Mouse (Mus musculus): ENCODE results near the gene Lclat1. TPM values are rescaled to one million over a fixed set of nuclear protein-coding genes. Genes with fewer than 3 reads are reported as not detected.

Gene Lclat1
- polyA plus RNA-seq, 1 experiment = 9.2 TPM

- TF ChIP-seq CTCF (IDR thresholded peaks at IDR 0.05; ENCODE audit: control insufficient read depth, insufficient read depth, insufficient replicate concordance, low read depth, low read length) = no peak
- TF ChIP-seq POLR2A (IDR thresholded peaks at IDR 0.05; ENCODE audit: control insufficient read depth, low read depth, low read length) = no peak
- Histone ChIP-seq H3K36me3 (ENCODE audit: control insufficient read depth, insufficient read depth, low read length) (no peaks in the 10 kb centered on the region), H3K27ac (ENCODE audit: control insufficient read depth, insufficient read depth, low read depth, low read length) (no peak overlapping the region), H3K4me3 (ENCODE audit: control insufficient read depth, low read depth, low read length) (no peak overlapping the region), H3K27me3 (ENCODE audit: control insufficient read depth, insufficient read depth, low read length) (no peaks in the 10 kb centered on the region), H3K4me1 (ENCODE audit: control insufficient read depth, insufficient read depth, low read length) (peaks cover 2% of the 10 kb centered on the region)
These were observed 133.5 kb downstream of the Lclat1 start for GRCm38 (mm10) chr17:73241085-73241848.

GRCm38 (mm10) chr17:73243676-73244075 lies 135.9 kb downstream of the Lclat1 start:
- no peak overlapping the region for H3K27ac ChIP-seq (ENCODE audit: control insufficient read depth, insufficient read depth, low read depth, low read length)
- no peaks in the 10 kb centered on the region for H3K27me3 ChIP-seq (ENCODE audit: control insufficient read depth, insufficient read depth, low read length)
- no peak for TF ChIP-seq CTCF (IDR thresholded peaks at IDR 0.05; ENCODE audit: control insufficient read depth, insufficient read depth, insufficient replicate concordance, low read depth, low read length)
- no peak for TF ChIP-seq POLR2A (IDR thresholded peaks at IDR 0.05; ENCODE audit: control insufficient read depth, low read depth, low read length)
- H3K4me1 ChIP-seq (ENCODE audit: control insufficient read depth, insufficient read depth, low read length) = peaks cover 2% of the 10 kb centered on the region
- H3K4me3 ChIP-seq (ENCODE audit: control insufficient read depth, low read depth, low read length) = no peak overlapping the region
- H3K36me3 ChIP-seq (ENCODE audit: control insufficient read depth, insufficient read depth, low read length) = no peaks in the 10 kb centered on the region

GRCm38 (mm10) chr17:73244596-73244995 lies 136.8 kb downstream of the Lclat1 start:
- Histone ChIP-seq H3K36me3 (ENCODE audit: control insufficient read depth, insufficient read depth, low read length) (no peaks in the 10 kb centered on the region), H3K27me3 (ENCODE audit: control insufficient read depth, insufficient read depth, low read length) (no peaks in the 10 kb centered on the region), H3K4me3 (ENCODE audit: control insufficient read depth, low read depth, low read length) (no peak overlapping the region), H3K27ac (ENCODE audit: control insufficient read depth, insufficient read depth, low read depth, low read length) (no peak overlapping the region), H3K4me1 (ENCODE audit: control insufficient read depth, insufficient read depth, low read length) (peaks cover 2% of the 10 kb centered on the region)
- TF ChIP-seq CTCF (IDR thresholded peaks at IDR 0.05; ENCODE audit: control insufficient read depth, insufficient read depth, insufficient replicate concordance, low read depth, low read length) = no peak
- TF ChIP-seq POLR2A (IDR thresholded peaks at IDR 0.05; ENCODE audit: control insufficient read depth, low read depth, low read length) = no peak

- H3K36me3 ChIP-seq (ENCODE audit: control insufficient read depth, insufficient read depth, low read length) = no peaks in the 10 kb centered on the region
- TF ChIP-seq POLR2A (IDR thresholded peaks at IDR 0.05; ENCODE audit: control insufficient read depth, low read depth, low read length) (no peak), CTCF (IDR thresholded peaks at IDR 0.05; ENCODE audit: control insufficient read depth, insufficient read depth, insufficient replicate concordance, low read depth, low read length) (no peak)
- peaks cover 2% of the 10 kb centered on the region for H3K4me1 ChIP-seq (ENCODE audit: control insufficient read depth, insufficient read depth, low read length)
- no peak overlapping the region for H3K27ac ChIP-seq (ENCODE audit: control insufficient read depth, insufficient read depth, low read depth, low read length)
- no peak overlapping the region for H3K4me3 ChIP-seq (ENCODE audit: control insufficient read depth, low read depth, low read length)
- H3K27me3 ChIP-seq (ENCODE audit: control insufficient read depth, insufficient read depth, low read length) = no peaks in the 10 kb centered on the region
These were observed 137.4 kb downstream of the Lclat1 start for GRCm38 (mm10) chr17:73245089-73245684.

- H3K27ac ChIP-seq (ENCODE audit: control insufficient read depth, insufficient read depth, low read depth, low read length) = no peak overlapping the region
- TF ChIP-seq POLR2A (IDR thresholded peaks at IDR 0.05; ENCODE audit: control insufficient read depth, low read depth, low read length) = no peak
- TF ChIP-seq CTCF (IDR thresholded peaks at IDR 0.05; ENCODE audit: control insufficient read depth, insufficient read depth, insufficient replicate concordance, low read depth, low read length) = no peak
- H3K4me1 ChIP-seq (ENCODE audit: control insufficient read depth, insufficient read depth, low read length) = peaks cover 2% of the 10 kb centered on the region
- H3K4me3 ChIP-seq (ENCODE audit: control insufficient read depth, low read depth, low read length) = no peak overlapping the region
- no peaks in the 10 kb centered on the region for H3K27me3 ChIP-seq (ENCODE audit: control insufficient read depth, insufficient read depth, low read length)
- H3K36me3 ChIP-seq (ENCODE audit: control insufficient read depth, insufficient read depth, low read length) = no peaks in the 10 kb centered on the region
These were observed 138.3 kb downstream of the Lclat1 start for GRCm38 (mm10) chr17:73246036-73246435.

GRCm38 (mm10) chr17:73246926-73247325 lies 139.1 kb downstream of the Lclat1 start:
- Histone ChIP-seq H3K27me3 (ENCODE audit: control insufficient read depth, insufficient read depth, low read length) (no peaks in the 10 kb centered on the region), H3K4me1 (ENCODE audit: control insufficient read depth, insufficient read depth, low read length) (peaks cover 2% of the 10 kb centered on the region), H3K27ac (ENCODE audit: control insufficient read depth, insufficient read depth, low read depth, low read length) (no peak overlapping the region), H3K36me3 (ENCODE audit: control insufficient read depth, insufficient read depth, low read length) (no peaks in the 10 kb centered on the region), H3K4me3 (ENCODE audit: control insufficient read depth, low read depth, low read length) (no peak overlapping the region)
- TF ChIP-seq CTCF (IDR thresholded peaks at IDR 0.05; ENCODE audit: control insufficient read depth, insufficient read depth, insufficient replicate concordance, low read depth, low read length) (no peak), POLR2A (IDR thresholded peaks at IDR 0.05; ENCODE audit: control insufficient read depth, low read depth, low read length) (no peak)

- Histone ChIP-seq H3K4me1 (ENCODE audit: control insufficient read depth, insufficient read depth, low read length) (peaks cover 2% of the 10 kb centered on the region), H3K27ac (ENCODE audit: control insufficient read depth, insufficient read depth, low read depth, low read length) (no peak overlapping the region), H3K36me3 (ENCODE audit: control insufficient read depth, insufficient read depth, low read length) (no peaks in the 10 kb centered on the region), H3K27me3 (ENCODE audit: control insufficient read depth, insufficient read depth, low read length) (no peaks in the 10 kb centered on the region), H3K4me3 (ENCODE audit: control insufficient read depth, low read depth, low read length) (no peak overlapping the region)
- no peak for TF ChIP-seq CTCF (IDR thresholded peaks at IDR 0.05; ENCODE audit: control insufficient read depth, insufficient read depth, insufficient replicate concordance, low read depth, low read length)
- no peak for TF ChIP-seq POLR2A (IDR thresholded peaks at IDR 0.05; ENCODE audit: control insufficient read depth, low read depth, low read length)
These were observed 140.0 kb downstream of the Lclat1 start for GRCm38 (mm10) chr17:73247758-73248157.

Measured in testis, adult 2 months (tissue).